Mouse (Mus musculus) ES-E14 (cell line): Measurements from ENCODE around the gene Xrcc1.

Experiments used
- CHD2 ChIP-seq: IDR thresholded peaks from 2 replicates; pipeline ENCODE4 v1.6.1; 2014; ENCODE audit warnings: mild to moderate bottlenecking, low read depth, low read length, inconsistent platforms
- HCFC1 ChIP-seq: IDR thresholded peaks from 2 replicates; pipeline ENCODE4 v1.6.1; 2012; ENCODE audit warnings: low read length, inconsistent platforms, borderline replicate concordance; ENCODE audit not compliant: insufficient read depth
- MAFK ChIP-seq: IDR thresholded peaks from 2 replicates; pipeline ENCODE4 v1.6.1; 2014; ENCODE audit warnings: mild to moderate bottlenecking, low read depth, low read length, inconsistent platforms; ENCODE audit not compliant: insufficient read depth
- ZC3H11A ChIP-seq: IDR thresholded peaks from 2 replicates; pipeline ENCODE4 v1.6.1; 2012; ENCODE audit warnings: low read depth, mild to moderate bottlenecking, inconsistent platforms, low read length, borderline replicate concordance
- ZNF384 ChIP-seq: IDR thresholded peaks from 2 replicates; pipeline ENCODE4 v1.6.1; 2012; ENCODE audit warnings: low read depth, low read length, inconsistent platforms

DNA sequence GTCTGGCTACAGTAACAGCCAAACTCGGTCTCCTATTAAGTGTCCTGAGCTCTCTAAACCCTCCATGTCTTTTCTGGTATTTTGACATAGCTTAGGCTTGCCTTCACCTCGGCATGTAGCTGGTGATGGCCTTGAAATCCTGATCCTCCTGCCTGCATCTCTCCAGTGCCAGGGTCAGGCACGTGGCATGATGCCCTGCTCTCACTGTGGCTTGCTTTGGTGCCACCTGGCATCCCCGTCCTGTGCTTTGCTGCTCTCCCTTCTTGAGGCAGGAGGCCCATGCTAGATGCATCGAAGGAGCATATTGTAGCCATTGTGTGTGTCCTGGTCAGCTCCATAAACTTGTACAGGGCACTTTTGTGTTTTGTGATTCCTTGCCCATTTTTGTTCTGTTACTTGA, 8.5 kb upstream of the Xrcc1 start:
- no peak for TF ChIP-seq ZC3H11A
- no peak for TF ChIP-seq ZNF384
- no peak for TF ChIP-seq CHD2
- no peak for TF ChIP-seq HCFC1
- TF ChIP-seq MAFK, result no peak
